Mouse (Mus musculus) MN1 (cell line): ENCODE measurements at regions not wholly inside any gene's neighbourhood (a gene's known extent, or its start where the extent isn't known, plus 50 kb on each side); places are given as distances from the start of the nearest gene placed in this dataset.

Experiments
- DNase-seq: peaks from one replicate; pipeline ENCODE4 v3.0.0-alpha.2; 2016; ENCODE audit warnings: low spot score

DNA sequence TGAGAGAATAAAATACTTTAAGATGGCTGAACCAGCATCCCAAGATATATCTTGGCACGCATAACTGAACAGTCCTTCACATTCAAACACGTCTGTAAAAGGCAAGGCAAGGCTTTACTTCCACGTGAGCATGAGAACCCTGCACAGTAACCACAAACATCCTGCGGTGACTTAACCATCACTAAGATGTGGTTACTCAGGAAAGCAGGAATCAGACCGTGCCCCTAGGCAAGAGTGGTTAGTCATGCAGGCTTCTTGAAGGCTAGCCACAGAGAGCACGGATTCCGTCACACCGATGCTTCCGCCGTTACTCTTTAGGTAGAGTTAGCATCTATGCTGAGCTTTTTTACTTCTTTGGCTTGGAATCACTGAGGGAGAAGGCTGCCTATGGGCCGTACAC lies 266.8 kb downstream of the Barhl2 start:
- DNase-seq = no peak

DNA sequence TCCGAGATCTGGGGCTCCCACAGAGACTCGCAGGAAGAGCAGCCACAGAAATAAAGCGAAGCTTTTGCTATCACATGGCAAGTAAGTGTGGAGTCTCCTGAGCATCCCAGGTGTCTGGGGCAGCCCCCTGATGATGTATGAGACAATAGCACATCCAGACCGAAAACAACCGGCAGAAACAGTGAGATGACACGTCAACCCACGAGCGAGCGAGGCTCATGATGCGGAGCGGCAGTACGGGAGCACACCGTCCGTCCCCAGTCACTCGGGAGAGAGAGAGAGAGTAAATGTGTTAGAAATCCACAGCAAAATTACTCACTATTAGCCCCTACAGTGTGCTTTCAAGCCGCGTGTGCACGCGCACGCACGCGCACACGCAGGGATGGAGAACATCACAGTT lies 276.2 kb downstream of the Barhl2 start:
- DNase-seq = no peak

DNA sequence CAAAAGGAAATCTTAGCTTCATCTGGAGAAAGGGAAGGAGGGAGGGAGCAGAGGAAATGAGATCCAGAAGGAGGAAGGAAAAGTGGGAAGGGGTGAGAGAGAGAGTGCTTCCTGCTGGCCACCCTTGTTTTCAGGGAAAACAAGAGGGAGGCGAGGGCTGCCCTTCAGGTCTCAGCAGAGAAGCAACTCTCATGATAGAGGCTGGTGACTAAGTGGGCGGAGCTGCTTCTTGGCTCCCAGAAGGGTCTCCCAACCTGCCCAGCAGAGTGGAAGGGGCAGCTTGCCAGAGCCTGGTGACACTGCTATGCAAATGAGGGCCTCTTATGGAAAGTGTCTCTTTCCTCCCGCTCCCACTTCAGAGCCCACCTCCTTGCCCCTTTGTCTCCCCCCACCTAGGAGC lies 285.8 kb downstream of the Barhl2 start:
- DNase-seq = no peak

DNA sequence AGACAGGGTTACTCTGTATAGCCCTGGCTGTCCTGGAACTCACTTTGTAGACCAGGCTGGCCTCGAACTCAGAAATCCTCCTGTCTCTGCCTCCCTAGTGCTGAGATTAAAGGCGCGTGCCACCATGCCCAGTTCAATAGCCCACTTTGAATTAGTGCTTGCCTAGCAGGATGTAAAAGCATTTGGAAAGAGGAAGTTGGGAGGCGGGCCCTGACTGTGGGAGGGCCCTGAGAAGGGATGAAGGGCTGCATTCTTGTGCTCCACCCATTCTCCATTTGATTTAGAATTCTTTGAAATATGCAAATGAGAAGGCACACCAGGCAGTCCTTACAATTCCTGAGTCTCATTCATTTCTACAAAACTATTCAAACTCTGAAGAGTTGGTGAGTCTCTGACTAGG lies 287.6 kb downstream of the Barhl2 start:
- DNase-seq = no peak

DNA sequence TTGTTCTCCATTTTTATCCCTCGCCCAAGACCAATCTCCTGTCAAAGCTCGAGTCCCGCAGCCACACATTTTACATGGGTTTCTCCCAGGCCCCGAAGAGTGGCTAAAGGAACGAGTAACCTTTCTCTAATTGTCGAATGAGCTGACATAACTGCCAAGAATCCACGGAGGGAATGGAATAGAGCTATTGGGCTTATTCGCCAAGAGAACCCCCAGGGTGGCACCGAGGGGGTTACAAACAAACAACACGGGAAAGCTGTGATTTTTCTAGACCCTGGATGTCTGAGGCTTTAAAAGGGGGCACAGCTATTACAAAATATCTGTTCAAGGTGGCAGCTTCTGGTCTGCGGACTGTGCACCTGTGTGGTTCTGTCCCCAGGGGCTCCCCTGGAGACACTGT lies 290.4 kb downstream of the Barhl2 start:
- DNase-seq = no peak

DNA sequence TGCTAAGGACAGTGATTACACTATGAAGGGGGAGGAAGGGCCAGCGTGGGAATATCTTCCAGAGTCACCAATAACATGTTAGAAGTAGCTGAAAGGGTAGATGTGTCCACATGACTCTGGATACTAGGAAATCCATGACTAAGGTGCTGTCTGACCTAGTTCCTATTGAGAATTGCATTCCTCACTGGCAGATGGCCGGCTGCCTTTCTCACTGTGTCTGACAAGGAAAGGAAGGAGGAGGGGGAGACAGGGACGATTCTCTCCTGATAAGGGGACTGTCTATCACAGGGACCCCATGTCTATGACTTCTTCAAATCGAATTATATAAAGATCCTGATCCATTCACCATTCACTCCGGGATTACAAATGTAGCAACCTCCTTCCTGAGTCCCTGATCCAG lies 289.9 kb downstream of the Zfp326 start:
- DNase-seq = no peak

DNA sequence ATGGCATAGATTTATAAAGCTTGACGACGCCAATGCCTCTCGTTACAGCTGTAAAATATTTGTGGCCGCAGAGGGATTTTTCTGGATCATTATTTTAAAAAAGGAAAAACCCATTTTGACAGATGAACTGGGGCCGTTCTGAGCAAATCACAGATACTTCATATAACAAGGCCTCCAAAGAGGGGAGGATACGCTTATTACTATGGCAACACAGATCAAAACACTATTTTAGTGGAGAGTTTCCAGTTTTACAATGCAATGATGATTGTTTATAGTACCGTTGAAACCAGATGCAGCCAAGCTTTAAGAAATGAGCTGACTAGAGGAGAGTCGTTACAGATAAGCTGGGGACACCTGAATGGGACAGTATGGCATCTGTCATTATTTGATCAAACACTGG lies 287.8 kb downstream of the Zfp326 start:
- DNase-seq = no peak

DNA sequence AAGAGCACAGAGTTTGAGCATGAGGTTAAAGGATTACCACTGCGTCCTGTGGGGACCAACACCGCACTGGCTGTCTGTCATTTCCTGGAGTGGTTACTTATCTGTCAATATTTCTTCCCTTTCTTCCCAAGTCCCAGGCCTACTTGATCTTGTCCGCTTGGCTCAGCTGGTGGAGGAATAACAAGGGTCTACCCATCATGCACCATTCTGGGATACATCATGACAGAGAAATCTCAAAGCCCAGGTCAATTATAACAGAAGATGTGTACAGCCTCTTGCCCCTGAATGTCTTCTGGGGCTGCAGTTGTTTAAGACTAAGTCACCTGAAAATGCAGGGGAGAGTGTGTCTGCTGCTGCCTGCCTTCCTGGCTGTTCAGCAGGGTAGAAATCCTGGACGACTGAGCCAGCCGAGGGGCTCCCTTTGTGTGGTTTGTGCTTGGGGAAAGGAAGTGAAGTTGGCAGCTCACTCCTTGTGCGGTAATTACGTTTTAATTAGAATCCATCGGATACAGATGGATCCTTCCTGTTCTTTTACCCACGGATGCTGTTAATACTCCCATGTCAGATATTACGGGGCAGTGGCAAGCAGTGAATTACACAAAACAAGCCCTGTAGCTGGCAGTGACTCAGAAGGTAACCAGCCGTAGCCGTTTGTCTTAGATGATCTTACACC lies 286.8 kb downstream of the Zfp326 start:
- no peak for DNase-seq

DNA sequence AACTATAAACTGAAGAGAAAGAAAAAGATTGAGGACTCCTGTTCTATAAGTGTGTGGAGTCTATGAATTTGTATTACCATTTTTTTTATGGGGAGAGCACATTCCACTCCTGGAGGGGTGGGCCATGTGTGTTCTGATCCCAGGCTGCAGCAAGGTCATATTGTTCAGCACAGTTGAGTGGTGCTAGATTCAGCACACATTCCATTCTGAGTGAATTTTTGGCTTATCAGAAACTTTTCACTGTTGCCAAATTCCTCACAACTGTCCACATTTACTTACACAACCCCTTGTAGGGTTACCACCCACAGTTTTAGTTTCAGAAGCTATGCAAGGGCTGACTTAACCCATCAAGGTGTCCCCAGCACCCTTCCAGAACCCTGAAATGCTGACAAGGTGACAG lies 262.7 kb downstream of the Zfp326 start:
- DNase-seq = no peak

DNA sequence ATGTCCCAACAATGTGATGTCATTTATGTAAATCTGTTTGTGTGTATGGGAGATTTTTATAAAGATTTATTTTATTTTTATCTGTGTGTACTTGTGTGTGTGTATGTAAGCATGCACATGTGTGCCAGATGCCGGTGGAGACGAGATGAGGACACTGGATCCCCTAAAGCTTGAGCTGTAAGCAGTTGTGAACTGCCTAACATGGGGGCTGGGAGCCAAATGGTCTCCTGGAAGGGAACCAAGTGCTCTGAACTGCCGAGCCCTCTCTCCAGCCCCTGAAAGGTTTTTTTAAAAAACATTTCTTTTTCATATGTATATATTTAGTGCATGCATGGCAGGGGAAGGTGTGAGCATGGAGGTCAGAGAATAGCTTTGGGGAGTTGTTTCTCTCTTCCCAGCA lies 246.6 kb downstream of the Zfp326 start:
- no peak for DNase-seq

DNA sequence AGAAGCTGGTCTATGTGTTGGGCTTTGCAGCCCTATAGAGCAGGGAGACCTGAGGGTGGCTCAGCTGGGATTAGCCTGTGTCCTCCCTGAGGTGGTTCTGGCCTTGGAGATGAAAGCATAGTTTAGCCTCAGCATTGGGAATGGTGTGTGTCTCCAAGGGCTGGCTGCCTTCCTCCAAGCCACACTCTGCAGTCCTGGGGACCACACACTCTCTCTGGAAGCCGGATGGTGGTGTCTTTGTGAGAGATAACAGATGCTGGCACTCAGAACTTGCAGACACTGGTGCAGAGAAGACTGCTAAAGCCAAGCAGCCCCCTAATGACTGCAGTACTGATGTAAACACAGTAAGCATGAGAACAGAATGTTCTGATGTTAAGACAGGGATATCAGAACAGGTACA lies 243.2 kb downstream of the Zfp326 start:
- DNase-seq = no peak

DNA sequence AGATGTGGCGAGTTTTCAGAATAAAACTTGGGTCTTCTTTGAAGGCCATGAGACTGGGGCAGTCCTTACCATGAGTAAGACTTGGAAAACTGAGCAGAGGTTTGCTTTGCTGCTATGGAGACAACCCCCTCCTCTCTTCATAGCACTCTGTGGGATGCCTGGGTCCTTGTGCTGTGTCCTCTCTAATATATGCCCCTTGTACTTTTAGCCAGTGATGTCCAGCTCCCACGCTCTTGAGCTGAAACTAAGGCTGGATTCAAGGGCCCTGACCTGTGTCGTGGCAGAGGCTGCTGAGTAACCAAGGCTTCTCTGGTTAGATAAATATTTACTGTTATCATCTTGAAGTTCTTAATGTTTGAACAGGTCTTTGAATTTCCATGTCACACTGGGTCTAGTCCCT lies 236.8 kb downstream of the Zfp326 start:
- no peak for DNase-seq

DNA sequence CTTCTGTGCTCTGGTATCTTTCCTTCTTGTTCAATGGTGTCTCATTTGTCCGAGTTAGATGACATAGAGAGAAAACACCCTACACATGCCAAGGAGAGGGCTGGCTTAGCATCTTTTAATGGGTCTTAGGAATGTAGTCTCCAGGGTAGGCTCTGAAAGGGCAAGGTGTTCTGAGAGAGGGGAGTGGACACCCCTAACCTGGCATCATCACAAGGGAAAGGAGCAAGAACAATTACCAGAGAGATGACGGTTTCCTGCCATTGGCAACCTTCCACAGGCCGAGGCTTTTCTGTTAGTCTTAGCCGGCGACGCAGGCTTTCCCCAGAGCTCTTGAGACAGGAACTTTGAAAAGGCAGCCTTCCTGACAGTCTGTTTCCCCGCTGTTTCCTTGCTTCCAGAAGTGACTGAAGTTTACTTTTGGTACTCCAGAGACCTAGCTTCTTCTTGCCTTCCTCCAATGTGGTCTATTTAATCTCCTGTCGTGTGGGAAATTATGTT lies 232.2 kb downstream of the Zfp326 start:
- no peak for DNase-seq

DNA sequence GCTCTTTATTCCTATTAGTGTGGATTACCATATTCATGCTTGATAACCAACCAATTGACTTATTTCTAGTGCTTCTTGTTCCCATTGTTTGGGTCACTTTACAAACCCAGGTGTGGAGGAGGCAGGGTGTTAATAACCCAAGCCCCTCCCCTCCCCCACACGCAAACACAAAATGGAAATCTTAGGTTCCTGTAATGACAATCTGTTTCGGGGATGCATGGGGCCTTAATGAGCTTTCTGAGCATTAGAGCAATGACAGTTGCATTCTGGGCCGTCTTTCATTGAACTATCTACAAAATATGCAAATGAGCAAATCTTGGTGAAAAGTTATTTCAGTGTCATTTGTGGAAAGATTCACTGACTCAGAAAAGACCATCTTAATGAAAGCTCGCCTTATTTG lies 225.9 kb downstream of the Zfp326 start:
- DNase-seq = no peak

DNA sequence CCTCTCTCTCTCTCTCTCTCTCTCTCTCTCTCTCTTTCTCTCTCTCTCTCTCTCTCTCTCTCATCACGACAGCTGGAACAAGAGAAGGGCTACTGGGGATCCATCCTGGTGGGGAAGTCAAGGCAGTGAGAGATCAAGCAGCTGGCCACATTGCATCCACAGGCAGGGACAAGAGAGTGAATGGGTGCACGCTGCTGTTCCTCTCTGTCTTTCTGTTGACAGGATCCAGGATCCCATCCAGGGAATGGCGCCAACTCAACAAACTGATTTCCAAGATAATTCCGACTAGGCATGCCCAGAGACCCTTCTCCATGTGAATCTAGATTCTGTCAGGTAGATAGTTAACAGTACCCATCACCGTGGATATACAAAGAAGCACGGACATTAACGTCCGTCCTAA lies 222.5 kb downstream of the Zfp326 start:
- DNase-seq = no peak

DNA sequence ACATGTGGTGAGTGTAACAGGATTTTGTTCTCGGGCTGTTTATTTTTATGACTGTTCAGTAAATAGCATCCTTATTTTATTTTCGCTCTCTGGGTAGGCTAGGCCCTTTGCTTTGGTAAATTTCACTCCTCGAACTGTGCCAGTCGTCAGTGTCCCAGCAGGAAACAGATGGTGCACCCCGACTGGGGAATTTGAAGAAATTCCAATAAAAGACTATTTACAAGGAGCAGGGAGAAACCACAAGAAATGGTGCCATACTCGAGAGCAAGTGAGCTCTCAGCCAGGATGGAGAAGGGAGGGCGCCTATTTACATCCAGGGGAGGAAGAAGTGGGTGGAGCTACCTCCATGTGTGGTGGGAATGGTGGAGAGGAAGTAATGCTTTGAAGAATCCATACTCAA lies 213.0 kb downstream of the Zfp326 start:
- no peak for DNase-seq

DNA sequence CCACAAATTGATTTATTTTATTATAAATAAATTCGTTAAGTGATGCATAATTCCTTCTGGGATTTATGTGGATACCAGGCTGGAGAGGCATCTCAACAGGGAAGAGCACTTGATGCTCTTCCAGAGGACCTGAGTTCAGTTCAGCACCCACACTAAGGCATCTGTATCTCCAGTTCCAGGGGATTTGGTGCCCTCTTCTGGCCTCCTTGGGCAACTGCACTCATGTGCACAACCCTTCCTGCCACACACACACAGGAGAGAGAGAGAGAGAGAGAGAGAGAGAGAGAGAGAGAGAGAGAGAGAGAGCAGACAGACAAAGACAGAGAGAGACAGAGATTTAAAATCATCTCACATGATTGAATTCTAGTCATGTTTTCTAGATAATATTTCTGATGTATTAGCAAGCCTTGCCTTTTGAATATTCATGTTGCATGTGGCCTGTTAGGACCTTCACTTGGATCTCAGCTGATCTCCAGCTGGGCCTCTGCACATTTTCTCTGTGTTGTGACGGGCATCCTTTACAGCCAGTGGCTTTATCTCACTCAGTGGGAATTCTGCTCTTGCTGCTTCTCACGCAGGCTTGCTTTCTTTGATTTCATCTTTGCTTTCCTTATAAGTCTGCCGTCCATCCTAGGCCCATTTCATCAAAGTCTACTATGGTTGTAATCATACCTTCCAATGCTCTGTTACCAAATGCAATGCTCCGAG lies 212.3 kb downstream of the Zfp326 start:
- DNase-seq = no peak

DNA sequence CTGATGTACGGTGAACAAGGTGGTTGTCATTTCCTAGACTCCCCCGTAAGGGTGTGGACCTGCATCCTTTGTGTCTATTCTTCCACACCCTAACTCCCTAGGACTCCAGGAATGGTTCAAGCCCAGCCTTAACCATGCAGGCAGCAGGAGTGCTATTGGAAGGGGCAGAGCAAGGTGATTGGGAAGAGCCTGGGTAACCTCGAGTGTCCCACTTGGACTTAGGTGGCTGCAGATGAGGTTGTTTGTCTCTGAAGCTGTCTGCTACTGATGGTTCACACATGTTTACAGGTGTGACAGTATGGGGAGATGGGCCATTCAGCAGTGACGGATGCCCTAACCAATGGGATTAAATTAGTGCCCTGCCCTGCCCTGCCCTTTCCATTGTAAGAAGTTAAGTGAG lies 207.4 kb downstream of the Zfp326 start:
- no peak for DNase-seq

DNA sequence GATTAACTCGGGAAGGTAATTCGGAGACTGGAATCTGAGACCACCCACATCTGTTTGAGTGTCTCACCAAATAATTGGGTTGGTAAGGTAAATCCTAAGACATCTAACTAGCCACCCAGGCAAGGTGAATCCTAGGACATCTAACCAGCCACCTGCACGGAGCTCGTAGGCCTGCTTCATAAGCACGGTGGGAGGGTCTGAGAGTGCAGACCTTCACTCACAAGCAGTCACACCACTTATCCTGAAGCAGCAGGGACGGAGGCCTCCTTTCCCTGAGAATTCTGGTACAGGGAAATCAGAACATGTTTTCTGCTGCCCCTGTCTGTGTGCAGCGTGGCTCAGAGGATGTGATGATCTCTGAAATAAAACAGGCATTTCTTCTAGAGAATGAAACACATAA lies 206.5 kb downstream of the Zfp326 start:
- DNase-seq = no peak

DNA sequence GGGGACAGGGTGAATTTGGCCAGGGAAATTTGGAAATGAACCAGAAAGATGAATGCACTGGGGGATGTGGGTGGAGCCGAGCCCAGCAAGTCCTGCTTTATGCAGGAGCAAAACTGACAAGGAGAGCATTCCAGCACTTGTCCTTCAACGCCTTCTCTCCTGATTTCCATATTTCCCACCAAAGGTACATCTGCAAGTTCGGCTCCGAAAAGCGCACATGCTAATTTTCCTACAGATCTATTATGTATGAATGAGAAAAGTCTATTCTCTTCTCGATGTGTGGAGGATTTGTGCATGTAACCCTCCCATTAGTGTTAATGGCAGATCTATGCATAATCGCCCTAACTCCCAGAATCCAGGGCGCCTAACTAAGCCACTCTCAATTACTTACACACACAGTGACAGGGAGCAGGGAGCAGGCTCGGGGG lies 190.8 kb downstream of the Zfp326 start:
- DNase-seq = no peak

DNA sequence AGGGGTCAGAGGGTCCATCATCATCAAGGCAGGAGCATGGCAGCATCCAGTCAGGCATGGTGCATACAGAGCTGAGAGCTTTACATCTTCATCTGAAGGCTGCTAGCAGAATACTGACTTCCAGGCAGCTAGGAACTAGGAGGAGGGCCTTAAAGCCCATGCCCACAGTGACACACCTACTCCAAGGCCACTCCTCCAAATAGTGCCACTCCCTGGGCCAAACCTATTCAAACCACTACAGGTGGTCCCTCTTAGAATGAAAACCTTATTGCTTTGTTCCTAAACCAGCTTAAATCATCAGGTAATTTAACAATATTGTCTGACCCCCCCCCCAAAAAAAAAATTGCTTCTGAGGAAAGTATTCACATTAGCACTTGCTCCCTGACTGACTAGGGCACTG lies 190.3 kb downstream of the Zfp326 start:
- DNase-seq = no peak

DNA sequence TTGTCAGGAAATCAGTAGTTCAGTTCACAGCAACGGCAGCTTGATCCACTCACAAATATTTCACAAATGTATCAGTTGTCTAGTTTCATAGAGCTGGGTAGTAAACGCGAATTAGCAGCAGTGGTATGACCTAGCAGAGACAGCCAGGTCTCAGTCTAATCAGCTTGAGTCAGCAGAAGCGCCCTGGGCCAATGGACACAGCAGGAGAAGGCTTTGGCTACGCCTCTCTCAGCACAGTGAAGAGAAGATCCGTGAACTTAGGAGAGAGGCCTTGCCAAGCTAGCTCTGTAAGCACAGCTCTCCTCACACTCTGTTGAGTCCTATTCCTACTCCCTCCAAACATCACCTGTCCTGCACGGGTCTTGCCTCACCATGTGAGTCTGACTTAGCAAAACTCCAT lies 188.0 kb downstream of the Zfp326 start:
- DNase-seq = no peak

DNA sequence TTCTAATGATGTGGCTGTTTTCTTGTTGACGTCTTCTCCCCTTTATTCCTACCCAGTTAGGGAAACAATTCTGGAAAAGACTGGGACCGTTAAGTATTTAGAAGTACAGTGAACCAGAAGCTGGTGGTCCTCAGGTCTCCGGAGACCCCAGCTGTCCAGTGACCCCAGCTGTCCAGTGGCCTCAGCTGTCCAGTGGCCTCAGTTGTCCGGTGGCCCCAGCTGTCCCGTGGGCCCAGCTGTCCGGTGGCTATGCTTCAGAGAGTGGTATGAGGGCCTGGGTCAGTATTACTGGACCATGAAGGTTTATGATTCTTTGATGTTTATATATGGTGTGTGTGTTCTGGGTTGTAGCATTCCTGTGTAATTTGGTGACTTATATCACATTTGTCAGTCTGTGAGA lies 186.6 kb downstream of the Zfp326 start:
- no peak for DNase-seq

DNA sequence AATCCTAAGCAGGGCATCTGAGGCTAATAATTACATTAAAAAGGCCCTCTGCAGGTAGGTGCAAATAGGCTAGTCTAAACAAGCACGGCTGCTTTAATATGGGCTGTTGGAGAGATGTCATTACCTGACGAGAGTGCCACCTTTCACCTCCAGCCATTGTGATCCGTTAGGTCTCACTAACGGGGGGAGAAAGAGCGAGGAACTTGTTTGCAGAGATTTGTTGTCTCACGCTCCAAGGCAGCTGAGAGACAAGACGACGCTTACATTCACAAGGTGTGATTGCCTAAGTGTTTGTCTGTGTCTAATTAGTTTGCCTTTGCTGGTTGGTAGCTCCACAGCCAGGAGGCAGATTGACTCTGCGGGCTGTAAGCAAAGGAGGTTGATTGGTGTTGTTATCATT lies 180.3 kb downstream of the Zfp326 start:
- DNase-seq = no peak
